Mouse (Mus musculus): ENCODE results near the gene Palm2. TPM values are rescaled to one million over a fixed set of nuclear protein-coding genes. Genes with fewer than 3 reads are reported as not detected.

The Palm2 gene
- polyA plus RNA-seq, 1 experiment from 2014 or later: 7.4 TPM

DNA sequence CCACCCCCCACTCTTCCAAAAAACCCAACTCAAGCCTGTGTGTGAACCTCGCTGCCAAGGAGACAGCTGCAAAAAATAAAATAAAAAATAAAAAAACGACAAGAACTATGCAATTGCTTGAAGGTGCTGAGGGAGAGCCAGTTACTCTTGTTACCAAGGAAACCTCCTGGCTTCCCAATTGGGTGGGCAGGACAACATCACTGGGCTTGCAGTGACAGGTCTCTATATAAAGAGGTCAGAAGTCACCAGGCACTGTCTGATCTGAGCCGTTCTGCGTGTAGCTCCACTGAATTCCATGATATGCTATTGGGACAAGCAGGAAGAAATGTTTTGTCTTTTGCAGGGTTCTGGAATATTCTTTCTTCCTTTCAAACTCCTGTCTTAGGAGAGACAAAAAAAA, 282.7 kb downstream of the Palm2 start:
- H3K36me3 ChIP-seq: no peaks in the 10 kb centered on the region
- H3K9me3 ChIP-seq (replicated peaks): no peaks in the 10 kb centered on the region
- H3K27ac ChIP-seq (replicated peaks): no peak overlapping the region
- 35% methylated on average over 4 of the region's 4 CpGs for WGBS
- no peaks in the 10 kb centered on the region for H3K27me3 ChIP-seq
- H3K4me1 ChIP-seq: peaks cover 6% of the 10 kb centered on the region; the same call in 1 of the 2 replicates
- ATAC-seq (ENCODE audit: insufficient number of reproducible peaks, low FRiP score, low TSS enrichment, low read depth): no peak
- no peak overlapping the region for H3K9ac ChIP-seq
- H3K4me2 ChIP-seq (replicated peaks): no peak overlapping the region
- H3K4me3 ChIP-seq (replicated peaks): no peak overlapping the region

DNA sequence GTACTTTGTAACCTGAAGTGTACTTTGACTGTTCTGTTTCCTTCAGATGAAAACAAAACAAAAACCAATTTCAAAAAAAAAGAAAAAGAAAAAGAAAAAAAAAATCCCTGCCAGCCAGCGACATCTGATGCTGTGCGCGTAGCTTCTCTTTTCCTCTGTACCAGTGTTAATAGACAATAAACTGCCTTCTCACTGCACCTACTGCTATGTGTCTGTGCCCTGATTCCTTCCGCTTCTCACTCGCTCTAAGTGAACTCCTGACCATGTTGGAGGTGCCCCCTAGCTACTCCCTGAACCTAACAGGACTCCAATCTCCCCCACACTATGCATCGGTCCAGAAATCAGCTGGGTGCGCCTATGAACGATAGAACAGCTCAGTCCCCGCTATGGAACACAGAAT, 283.3 kb downstream of the Palm2 start, which contains the start of gene Akap2:
TSS of gene Akap2 (plus strand) at position 304 of the 400 bp plus-strand sequence.
- 77% methylated on average over 9 of the region's 9 CpGs for WGBS
- H3K27me3 ChIP-seq: no peaks in the 10 kb centered on the region

DNA sequence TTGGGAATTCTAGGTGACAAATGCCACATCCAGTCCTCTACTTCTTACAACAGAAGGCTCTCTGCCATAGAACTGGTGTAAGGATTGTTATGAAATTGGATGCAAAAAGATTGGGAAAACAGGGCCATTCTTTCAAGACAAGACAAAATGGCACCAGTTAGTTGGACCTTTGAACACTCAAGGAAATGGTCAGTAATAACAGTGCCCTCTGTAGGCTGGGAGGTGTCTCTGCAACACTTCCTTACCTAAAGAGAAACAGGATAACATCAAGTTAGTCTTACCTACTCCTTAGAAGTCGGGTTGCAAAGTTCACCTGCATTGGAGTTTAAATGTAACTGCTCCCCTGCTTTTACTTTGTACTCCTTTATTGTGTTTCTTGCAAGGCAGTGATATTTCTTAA, 285.3 kb downstream of the Palm2 start:
- WGBS: 97% methylated on average over 1 of the region's 1 CpGs
- H3K27ac ChIP-seq (replicated peaks): no peak overlapping the region
- peaks cover 6% of the 10 kb centered on the region; the same call in 1 of the 2 replicates for H3K4me1 ChIP-seq

More for the DNA sequence above, 283.3 kb downstream of the Palm2 start, which contains the start of gene Akap2:
- Histone ChIP-seq H3K4me2 (replicated peaks) (no peak within 1 kb of the TSS), H3K4me1 (peaks cover 6% of the 10 kb centered on the region; the same call in 1 of the 2 replicates), H3K9me3 (replicated peaks) (no peaks in the 10 kb centered on the region), H3K36me3 (no peaks in the 10 kb centered on the region), H3K9ac (no peak within 1 kb of the TSS), H3K27ac (replicated peaks) (no peak within 1 kb of the TSS), H3K4me3 (replicated peaks) (no peak within 1 kb of the TSS)
- no peak for ATAC-seq (ENCODE audit: insufficient number of reproducible peaks, low FRiP score, low TSS enrichment, low read depth)

DNA sequence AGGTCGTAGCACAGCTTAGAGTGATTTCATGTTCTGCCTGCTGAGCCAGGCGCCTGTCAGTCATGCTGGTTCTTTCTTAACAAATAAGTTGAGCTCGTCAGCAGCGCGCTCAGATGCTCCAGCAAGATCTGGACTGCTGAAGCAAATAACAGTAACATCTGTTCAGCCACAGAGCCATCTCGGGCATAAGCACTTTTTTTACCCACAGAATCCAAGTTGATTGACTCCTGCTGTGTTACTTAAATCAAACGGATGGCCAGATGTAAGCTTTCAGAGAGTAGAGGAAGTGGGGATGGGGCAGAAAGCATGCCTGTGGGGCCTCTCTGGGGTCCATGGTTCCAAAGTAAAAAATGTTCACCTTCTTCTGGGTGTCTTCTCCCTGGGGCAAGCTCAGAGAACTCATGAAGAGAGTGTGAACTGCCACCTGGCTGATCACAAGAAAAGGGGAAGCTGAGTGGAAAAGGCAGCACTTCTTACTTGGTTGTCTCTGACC, 286.9 kb downstream of the Palm2 start:
- Histone ChIP-seq H3K9me3 (replicated peaks) (no peaks in the 10 kb centered on the region), H3K36me3 (no peaks in the 10 kb centered on the region), H3K27me3 (no peaks in the 10 kb centered on the region), H3K9ac (no peak overlapping the region), H3K27ac (replicated peaks) (peak overlapping the region; percentile 73; the same call in 1 of the 2 replicates), H3K4me3 (replicated peaks) (no peak overlapping the region), H3K4me2 (replicated peaks) (no peak overlapping the region), H3K4me1 (peaks cover 6% of the 10 kb centered on the region; the same call in 1 of the 2 replicates)
- peak; percentile 51; the same call in 1 of the 2 replicates for ATAC-seq (ENCODE audit: insufficient number of reproducible peaks, low FRiP score, low TSS enrichment, low read depth)
- 7% methylated on average over 7 of the region's 7 CpGs for WGBS

More for the DNA sequence above, 285.3 kb downstream of the Palm2 start:
- no peaks in the 10 kb centered on the region for H3K36me3 ChIP-seq
- no peaks in the 10 kb centered on the region for H3K9me3 ChIP-seq (replicated peaks)
- no peak overlapping the region for H3K9ac ChIP-seq
- H3K4me2 ChIP-seq (replicated peaks): no peak overlapping the region
- no peak for ATAC-seq (ENCODE audit: insufficient number of reproducible peaks, low FRiP score, low TSS enrichment, low read depth)
- no peak overlapping the region for H3K4me3 ChIP-seq (replicated peaks)
- H3K27me3 ChIP-seq: no peaks in the 10 kb centered on the region

DNA sequence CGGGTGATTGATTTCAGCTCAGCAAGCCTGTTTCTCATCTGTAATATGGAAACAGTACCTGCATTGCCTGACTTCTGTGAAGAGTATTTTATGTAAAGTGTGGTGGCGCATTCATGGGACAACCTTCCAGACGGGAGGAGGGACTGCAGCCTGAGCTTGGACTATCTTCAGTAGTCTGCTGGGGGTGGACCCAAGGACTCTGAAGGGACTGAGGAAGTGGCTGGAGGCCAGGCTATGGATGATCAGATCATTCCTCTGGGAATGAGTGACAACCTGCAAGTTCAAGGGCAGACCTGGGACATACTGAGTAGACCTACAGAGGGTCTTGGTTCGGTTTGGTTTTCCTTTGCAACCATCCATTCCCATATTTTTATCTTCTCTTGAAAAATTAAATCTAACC, 288.2 kb downstream of the Palm2 start:
- no peaks in the 10 kb centered on the region for H3K9me3 ChIP-seq (replicated peaks)
- ATAC-seq (ENCODE audit: insufficient number of reproducible peaks, low FRiP score, low TSS enrichment, low read depth): no peak
- H3K4me3 ChIP-seq (replicated peaks): no peak overlapping the region
- H3K27me3 ChIP-seq: no peaks in the 10 kb centered on the region
- H3K4me1 ChIP-seq: peaks cover 6% of the 10 kb centered on the region; the same call in 1 of the 2 replicates
- no peak overlapping the region for H3K9ac ChIP-seq
- H3K36me3 ChIP-seq: no peaks in the 10 kb centered on the region
- WGBS: 79% methylated on average over 4 of the region's 4 CpGs
- no peak overlapping the region for H3K4me2 ChIP-seq (replicated peaks)
- no peak overlapping the region for H3K27ac ChIP-seq (replicated peaks)

DNA sequence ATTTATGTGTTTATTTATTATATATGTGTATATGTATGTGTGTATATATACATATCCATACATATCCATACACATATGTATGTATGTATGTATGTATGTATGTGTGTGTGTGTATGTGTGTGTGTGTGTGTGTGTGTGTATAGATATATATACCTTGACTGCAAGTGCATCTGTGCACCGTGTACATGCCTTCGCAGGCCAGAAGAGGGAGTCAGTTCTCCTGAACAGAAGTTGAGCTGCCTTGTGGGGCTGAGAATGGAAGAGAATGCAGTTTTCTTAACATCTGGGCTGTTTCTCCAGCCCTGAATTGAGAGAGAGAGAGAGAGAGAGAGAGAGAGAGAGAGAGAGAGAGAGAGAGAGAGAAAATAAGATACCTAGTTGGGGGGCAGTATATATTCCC, 289.6 kb downstream of the Palm2 start:
- 63% methylated on average over 2 of the region's 2 CpGs for WGBS
- H3K27ac ChIP-seq (replicated peaks): no peak overlapping the region
- no peak overlapping the region for H3K4me2 ChIP-seq (replicated peaks)
- no peaks in the 10 kb centered on the region for H3K27me3 ChIP-seq
- no peaks in the 10 kb centered on the region for H3K36me3 ChIP-seq
- H3K9ac ChIP-seq: no peak overlapping the region
- no peak overlapping the region for H3K4me3 ChIP-seq (replicated peaks)
- H3K4me1 ChIP-seq: peaks cover 6% of the 10 kb centered on the region; the same call in 1 of the 2 replicates
- ATAC-seq (ENCODE audit: insufficient number of reproducible peaks, low FRiP score, low TSS enrichment, low read depth): no peak
- no peaks in the 10 kb centered on the region for H3K9me3 ChIP-seq (replicated peaks)

DNA sequence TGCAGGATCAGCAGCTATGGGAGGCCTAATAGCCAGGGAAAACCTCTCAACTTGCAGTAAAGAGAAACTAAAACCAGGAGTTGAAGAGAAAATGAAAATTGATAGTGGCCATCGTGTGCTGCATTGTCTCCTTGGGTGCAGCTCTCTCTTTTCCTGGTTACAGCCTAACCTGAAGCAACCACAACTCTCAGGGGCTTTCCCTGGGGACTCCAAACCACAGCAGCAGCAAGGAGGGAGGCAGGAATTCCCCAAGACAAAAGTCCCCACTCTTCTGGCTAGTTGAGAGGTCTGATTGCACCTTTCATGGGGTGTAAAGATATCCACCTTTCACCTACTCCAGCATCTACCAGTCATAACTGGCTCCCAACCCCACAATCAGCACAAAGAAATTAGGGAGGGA, 291.5 kb downstream of the Palm2 start:
- Histone ChIP-seq H3K4me3 (replicated peaks) (no peak overlapping the region), H3K4me2 (replicated peaks) (no peak overlapping the region), H3K36me3 (no peaks in the 10 kb centered on the region), H3K27me3 (no peaks in the 10 kb centered on the region), H3K9ac (no peak overlapping the region), H3K9me3 (replicated peaks) (no peaks in the 10 kb centered on the region), H3K27ac (replicated peaks) (no peak overlapping the region), H3K4me1 (peaks cover 5% of the 10 kb centered on the region; the same call in 1 of the 2 replicates)
- WGBS: 73% methylated on average over 1 of the region's 1 CpGs
- no peak for ATAC-seq (ENCODE audit: insufficient number of reproducible peaks, low FRiP score, low TSS enrichment, low read depth)

DNA sequence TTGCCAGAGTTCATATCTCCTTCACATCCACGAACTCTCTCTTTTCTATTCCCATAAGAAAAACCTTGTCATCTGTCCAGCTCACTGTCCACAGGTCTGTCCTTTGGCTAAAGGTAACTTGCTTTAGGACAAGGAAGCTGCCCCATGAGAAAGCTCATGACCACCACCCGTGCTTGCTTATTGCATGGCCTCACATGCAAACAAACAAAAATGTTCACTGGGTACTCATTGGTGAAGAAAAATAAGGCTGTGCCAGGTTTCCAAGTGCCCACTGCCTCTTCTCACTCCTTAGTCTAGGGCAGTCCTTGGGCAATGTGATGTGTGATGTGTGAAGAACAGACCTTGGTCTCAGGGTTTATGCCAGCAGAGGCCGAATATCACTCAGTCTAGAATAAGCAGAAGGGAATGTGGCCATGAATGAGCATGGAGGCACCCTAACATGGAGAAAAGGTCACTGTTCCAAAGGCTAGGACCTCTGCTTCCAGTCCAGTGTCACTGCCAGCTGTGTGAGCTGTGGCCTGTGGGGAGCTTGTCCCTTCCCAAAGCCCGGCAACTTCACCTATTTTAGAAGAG, 294.6 kb downstream of the Palm2 start:
- no peak overlapping the region for H3K4me2 ChIP-seq (replicated peaks)
- no peak for ATAC-seq (ENCODE audit: insufficient number of reproducible peaks, low FRiP score, low TSS enrichment, low read depth)
- H3K27me3 ChIP-seq: no peaks in the 10 kb centered on the region
- H3K4me3 ChIP-seq (replicated peaks): no peak overlapping the region
- no peak overlapping the region for H3K27ac ChIP-seq (replicated peaks)
- H3K9me3 ChIP-seq (replicated peaks): no peaks in the 10 kb centered on the region
- no peak overlapping the region for H3K9ac ChIP-seq
- no peaks in the 10 kb centered on the region for H3K4me1 ChIP-seq
- H3K36me3 ChIP-seq: no peaks in the 10 kb centered on the region
- WGBS: 85% methylated on average over 4 of the region's 4 CpGs

DNA sequence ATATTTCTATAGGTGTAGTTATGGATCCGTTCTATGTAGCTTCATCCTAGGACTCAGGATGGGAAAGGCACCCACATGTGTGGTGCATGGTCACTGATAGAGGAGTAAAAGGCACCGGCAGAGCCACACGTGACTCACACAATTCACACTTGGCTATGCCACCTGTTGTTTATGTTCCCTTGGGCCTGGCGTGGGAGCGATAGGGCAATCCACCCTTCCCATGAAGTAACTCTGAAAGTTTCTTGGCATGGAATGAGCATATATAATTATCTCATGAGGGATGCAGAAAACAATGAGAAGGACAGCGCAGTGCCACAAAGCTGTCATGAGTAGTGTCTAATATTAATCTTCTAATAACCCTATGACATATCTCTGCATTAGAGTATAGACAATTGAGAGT, 296.0 kb downstream of the Palm2 start:
- H3K36me3 ChIP-seq: no peaks in the 10 kb centered on the region
- 84% methylated on average over 6 of the region's 6 CpGs for WGBS
- no peak for ATAC-seq (ENCODE audit: insufficient number of reproducible peaks, low FRiP score, low TSS enrichment, low read depth)
- H3K4me1 ChIP-seq: no peaks in the 10 kb centered on the region
- no peaks in the 10 kb centered on the region for H3K9me3 ChIP-seq (replicated peaks)
- no peak overlapping the region for H3K9ac ChIP-seq
- no peak overlapping the region for H3K27ac ChIP-seq (replicated peaks)
- no peak overlapping the region for H3K4me3 ChIP-seq (replicated peaks)
- H3K4me2 ChIP-seq (replicated peaks): no peak overlapping the region
- no peaks in the 10 kb centered on the region for H3K27me3 ChIP-seq

DNA sequence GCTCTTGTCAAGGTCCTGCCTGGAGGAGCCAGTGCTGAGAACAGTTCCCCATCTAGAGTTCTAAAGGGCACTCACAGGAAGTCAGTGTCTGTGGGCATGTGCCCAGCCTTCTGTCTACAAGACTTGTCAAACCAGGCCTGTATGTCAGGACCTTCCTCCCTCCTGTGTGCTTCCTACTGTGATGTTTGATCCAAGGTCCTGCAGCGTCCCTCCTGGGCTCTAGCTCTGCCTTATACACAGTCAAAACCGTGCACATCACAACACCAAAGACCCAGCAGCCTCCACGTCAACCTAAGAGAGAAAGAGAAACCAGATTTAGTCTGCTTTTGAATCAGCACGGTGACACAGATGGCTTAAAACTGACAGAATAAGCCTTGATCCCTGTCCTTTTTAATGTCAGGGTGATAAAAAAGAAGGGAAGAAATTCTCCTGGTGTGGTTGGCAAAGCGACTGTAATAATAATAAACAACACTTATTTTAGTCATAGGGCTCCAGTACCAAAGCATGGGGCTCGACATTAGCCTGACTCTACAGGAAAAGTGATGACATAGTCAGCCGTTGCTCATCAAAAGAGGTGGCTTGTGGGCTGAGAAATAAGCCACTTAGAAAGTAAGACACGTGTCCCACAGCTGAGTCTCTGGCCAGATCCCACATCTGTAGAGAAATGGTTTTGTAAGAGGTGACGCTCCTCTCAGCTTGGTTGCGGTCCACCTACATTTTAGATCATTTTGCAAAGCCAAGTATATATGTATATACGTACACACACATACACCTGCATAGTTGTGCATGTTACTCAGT, 297.0 kb downstream of the Palm2 start:
- Histone ChIP-seq H3K27ac (replicated peaks) (no peak overlapping the region), H3K4me1 (no peaks in the 10 kb centered on the region), H3K4me2 (replicated peaks) (no peak overlapping the region), H3K27me3 (no peaks in the 10 kb centered on the region), H3K36me3 (no peaks in the 10 kb centered on the region), H3K4me3 (replicated peaks) (no peak overlapping the region), H3K9ac (no peak overlapping the region), H3K9me3 (replicated peaks) (no peaks in the 10 kb centered on the region)
- WGBS: 74% methylated on average over 11 of the region's 11 CpGs
- no peak for ATAC-seq (ENCODE audit: insufficient number of reproducible peaks, low FRiP score, low TSS enrichment, low read depth)

DNA sequence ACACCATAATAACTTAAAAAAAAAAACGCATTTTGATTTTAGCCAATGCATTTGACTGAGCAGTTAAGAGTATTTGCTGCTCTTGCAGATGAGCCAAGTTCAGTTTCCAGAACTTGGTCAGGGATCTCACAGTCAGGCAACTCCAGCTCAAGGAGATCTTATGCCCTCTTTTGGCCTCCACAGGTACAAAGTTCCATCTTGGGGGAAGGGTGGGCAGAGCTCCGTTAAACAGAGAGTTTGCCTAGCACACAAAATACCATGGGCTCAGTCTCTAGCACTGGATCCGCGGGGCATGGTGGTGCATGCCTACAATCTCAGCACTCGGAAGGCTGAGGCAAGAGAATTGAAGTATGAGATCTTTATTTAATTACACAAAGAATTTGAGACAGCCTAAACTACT, 298.3 kb downstream of the Palm2 start:
- H3K9ac ChIP-seq: no peak overlapping the region
- no peaks in the 10 kb centered on the region for H3K27me3 ChIP-seq
- ATAC-seq (ENCODE audit: insufficient number of reproducible peaks, low FRiP score, low TSS enrichment, low read depth): no peak
- no peaks in the 10 kb centered on the region for H3K9me3 ChIP-seq (replicated peaks)
- no peaks in the 10 kb centered on the region for H3K36me3 ChIP-seq
- no peak overlapping the region for H3K4me3 ChIP-seq (replicated peaks)
- no peaks in the 10 kb centered on the region for H3K4me1 ChIP-seq
- WGBS: 72% methylated on average over 5 of the region's 5 CpGs
- no peak overlapping the region for H3K4me2 ChIP-seq (replicated peaks)
- H3K27ac ChIP-seq (replicated peaks): no peak overlapping the region
